Mouse (Mus musculus) layer of hippocampus, adult 2 months (tissue): ENCODE measurements around the gene Myo18a. TPM values are rescaled to one million over a fixed set of nuclear protein-coding genes. Genes with fewer than 3 reads are reported as not detected.

Source experiments
- DNase-seq, 2 experiments: peaks; one replicate each; pipeline ENCODE4 v3.0.0; 2022; ENCODE audit warnings: low spot score in 2 of 2
- H3K27ac ChIP-seq: fragments of 200-600 bp; 2 replicates; pipeline ENCODE4 v1.8.1; 2022
- H3K4me3 ChIP-seq: fragments of 200-600 bp; 2 replicates; pipeline ENCODE4 v1.8.1; 2022; ENCODE audit warnings: mild to moderate bottlenecking
- CTCF ChIP-seq: fragments of 200-600 bp; conservative IDR thresholded peaks from 2 replicates; pipeline ENCODE4 v1.8.1; 2022; ENCODE audit warnings: antibody characterized with exemption, mild to moderate bottlenecking, moderate library complexity
- total RNA-seq, 2 experiments: library from RNA; stranded (reverse); gene quantifications; 2 replicates each; pipeline ENCODE4 v1.2.3; 2021

The Myo18a gene
- total RNA-seq, 2 experiments from 2014 or later, result 137 to 156 TPM

DNA sequence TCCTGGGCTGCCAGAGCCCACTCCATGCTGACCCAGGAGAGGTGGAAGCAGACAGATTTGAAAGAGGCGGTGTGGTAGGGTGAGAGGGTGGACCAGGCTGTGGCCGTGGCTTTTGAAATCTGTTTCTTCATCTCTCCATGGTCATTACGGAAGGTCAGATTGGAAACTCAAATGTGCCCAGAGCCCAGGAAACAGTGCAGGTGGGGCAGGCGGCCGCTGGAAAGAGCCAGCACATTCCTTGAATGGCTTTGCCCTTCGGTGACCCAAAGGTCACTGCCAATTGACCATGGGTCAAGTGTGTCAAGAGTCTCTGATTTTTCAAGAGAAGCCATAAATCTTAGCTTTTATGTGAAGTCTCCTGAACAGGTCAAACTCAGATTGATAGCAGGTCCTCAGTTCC, 150.5 kb downstream of the Myo18a start:
- no peak for DNase-seq
- Histone ChIP-seq H3K4me3 (no peak overlapping the region), H3K27ac (no peak overlapping the region)
- no peak for TF ChIP-seq CTCF

DNA sequence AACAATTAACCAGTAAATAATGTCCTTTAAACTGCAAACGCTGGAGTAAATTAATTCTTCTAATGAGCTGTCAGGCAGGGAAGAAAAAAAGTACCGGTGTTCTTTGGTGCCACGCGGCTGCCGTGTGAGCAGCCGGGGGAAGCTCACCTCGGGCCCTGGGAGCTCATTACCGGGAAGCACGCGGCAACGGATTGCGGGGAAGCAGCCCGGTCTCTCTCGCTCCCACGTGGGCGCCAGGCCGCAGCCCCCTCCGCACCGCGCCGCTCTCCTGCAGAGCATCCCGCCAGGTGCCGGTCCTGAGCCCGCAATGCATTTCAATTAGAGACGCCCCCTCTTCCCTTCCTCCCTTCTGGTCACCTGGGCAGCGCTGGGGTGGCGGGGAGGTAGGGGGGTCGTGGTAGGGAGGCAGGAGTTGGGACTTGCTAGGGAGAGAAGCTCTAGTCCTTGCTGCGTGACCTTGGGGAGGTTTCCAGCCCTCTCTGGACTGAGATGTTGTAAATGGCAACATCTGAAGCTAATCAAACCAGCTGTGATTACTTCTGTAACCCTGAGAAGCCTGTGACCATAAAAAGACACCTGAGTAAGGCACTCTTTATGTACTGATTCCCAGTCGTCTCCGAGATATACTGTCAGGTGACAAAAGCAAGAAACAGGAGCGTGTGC, 151.7 kb downstream of the Myo18a start:
- no peak for TF ChIP-seq CTCF
- Histone ChIP-seq H3K27ac (no peak overlapping the region), H3K4me3 (no peak overlapping the region)
- DNase-seq, result no peak

Other genes starting within 250 kb of the Myo18a start
- 1 to 10 TPM; 1.4 to 1.7 TPM for gene Abhd15, start 248.1 kb upstream of the Myo18a start, total RNA-seq
- 1 to 10 TPM; 5.7 to 7.4 TPM for gene Trp53i13, start 247.3 kb upstream of the Myo18a start, total RNA-seq
- not detected for gene Gm10392, start 244.0 kb upstream of the Myo18a start, total RNA-seq
- gene Taok1, start 155.4 kb upstream of the Myo18a start, total RNA-seq, result 100 to 1,000 TPM; 112 to 114 TPM
- gene Nufip2, start 77.1 kb upstream of the Myo18a start, total RNA-seq, result 10 to 100 TPM; 68.4 to 83.7 TPM
- gene Cryba1, start 38.0 kb upstream of the Myo18a start, total RNA-seq, result not detected
- gene Gm10277, start 24.5 kb downstream of the Myo18a start, total RNA-seq, result not detected
- 1 to 10 TPM in 1 of 2 experiments, under 1 TPM in 1; 0.84 to 1.2 TPM for gene Pipox, start 130.8 kb downstream of the Myo18a start, total RNA-seq
- gene Sez6, start 167.6 kb downstream of the Myo18a start, total RNA-seq, result 100 to 1,000 TPM; 154 to 159 TPM
- gene Phf12, start 219.5 kb downstream of the Myo18a start, total RNA-seq, result 10 to 100 TPM; 59.0 to 62.4 TPM